Mouse (Mus musculus): ENCODE measurements around the gene Rpl35.

GRCm38 (mm10) chr2:39048515-39048914, 43.1 kb upstream of the Rpl35 start:
- TF ChIP-seq CTCF (IDR thresholded peaks at IDR 0.05; ENCODE audit: low read depth) (no peak), EP300 (IDR thresholded peaks at IDR 0.05; ENCODE audit: low read depth) (no peak)

Measured in heart, postnatal 0 days (tissue).